29 mouse cellular contexts compared by ENCODE assay signal in genomic region chr17:78142431-78142830, GRCm38 (mm10).
"Had no signal": no experiment of that assay in that cellular context is flagged by ENCODE, and none has a peak within 500 bp of the region (broad histone marks: within the 10 kb centered on the region; RNA-seq: fewer than 3 reads in every experiment).

No protein-coding gene starts in this region.

- H3K4me1 ChIP-seq: embryonic facial prominence, embryonic 10.5 days; embryonic facial prominence, embryonic 12.5 days; embryonic facial prominence, embryonic 13.5 days; embryonic facial prominence, embryonic 15.5 days; forebrain, embryonic 10.5 days; forebrain, embryonic 12.5 days; forebrain, embryonic 13.5 days; forebrain, embryonic 15.5 days had no signal

- ATAC-seq: forebrain, embryonic 13.5 days; forebrain, embryonic 14.5 days; forebrain, embryonic 15.5 days; forebrain, embryonic 16.5 days; forebrain, postnatal 0 days had no signal

- H3K4me3 ChIP-seq: embryonic facial prominence, embryonic 10.5 days; embryonic facial prominence, embryonic 12.5 days; embryonic facial prominence, embryonic 13.5 days; embryonic facial prominence, embryonic 15.5 days; erythroblast, embryonic 14.5 days; forebrain, embryonic 10.5 days; forebrain, embryonic 12.5 days; forebrain, embryonic 13.5 days; forebrain, embryonic 15.5 days; gastrocnemius, adult 2 months; heart, adult 2 months had no signal

- H3K27me3 ChIP-seq: embryonic facial prominence, embryonic 12.5 days; embryonic facial prominence, embryonic 13.5 days; embryonic facial prominence, embryonic 15.5 days; forebrain, embryonic 12.5 days; forebrain, embryonic 13.5 days; forebrain, embryonic 15.5 days had no signal

- H3K36me3 ChIP-seq: embryonic facial prominence, embryonic 10.5 days; embryonic facial prominence, embryonic 12.5 days; embryonic facial prominence, embryonic 13.5 days; embryonic facial prominence, embryonic 15.5 days; forebrain, embryonic 10.5 days; forebrain, embryonic 12.5 days; forebrain, embryonic 15.5 days had no signal

- DNase-seq: cerebellum, adult 2 months; cerebellum, adult 8-10 months; cerebellum, adult 9-10 months; cerebellum, adult 9-11 months; cerebellum, postnatal 10 days; cerebellum, postnatal 14 days; cerebellum, postnatal 25 days; cerebellum, postnatal 36 days; embryo, embryonic 11 days; forebrain, postnatal 0 days; gastrocnemius, adult 2 months; gastrocnemius, postnatal 10 days; gastrocnemius, postnatal 14 days; gastrocnemius, postnatal 25 days; gastrocnemius, postnatal 36 days; heart, adult 11 months; heart, adult 18-20 months; heart, adult 2 months had no signal

- H3K4me2 ChIP-seq: embryonic facial prominence, embryonic 12.5 days; embryonic facial prominence, embryonic 13.5 days; embryonic facial prominence, embryonic 15.5 days; forebrain, embryonic 12.5 days; forebrain, embryonic 13.5 days; forebrain, embryonic 15.5 days had no signal

- H3K9ac ChIP-seq: embryonic facial prominence, embryonic 12.5 days; embryonic facial prominence, embryonic 13.5 days; embryonic facial prominence, embryonic 15.5 days; forebrain, embryonic 12.5 days; forebrain, embryonic 13.5 days; forebrain, embryonic 15.5 days; forebrain, postnatal 0 days had no signal

- H3K27ac ChIP-seq: embryonic facial prominence, embryonic 10.5 days; embryonic facial prominence, embryonic 12.5 days; embryonic facial prominence, embryonic 13.5 days; embryonic facial prominence, embryonic 15.5 days; forebrain, embryonic 10.5 days; forebrain, embryonic 12.5 days; forebrain, embryonic 13.5 days; forebrain, embryonic 15.5 days; gastrocnemius, adult 2 months; heart, adult 2 months had no signal

- H3K9me3 ChIP-seq: embryonic facial prominence, embryonic 10.5 days; embryonic facial prominence, embryonic 12.5 days; embryonic facial prominence, embryonic 13.5 days; embryonic facial prominence, embryonic 15.5 days; forebrain, embryonic 10.5 days; forebrain, embryonic 12.5 days; forebrain, embryonic 13.5 days; forebrain, embryonic 15.5 days had no signal
